Mouse (Mus musculus) spleen, postnatal 10 days (tissue): Measurements from ENCODE around the gene Samd15.

Experiments used
- DNase-seq, 2 experiments: peaks; one replicate each; pipeline ENCODE4 v3.0.0; 2021 to 2022; ENCODE audit warnings: low spot score in 2 of 2

Samd15 gene

GRCm38 (mm10) chr12:87230379-87230895, 30.9 kb downstream of the Samd15 start:
- DNase-seq, result no peak

GRCm38 (mm10) chr12:87236882-87237483, 37.5 kb downstream of the Samd15 start:
- no peak for DNase-seq

DNA sequence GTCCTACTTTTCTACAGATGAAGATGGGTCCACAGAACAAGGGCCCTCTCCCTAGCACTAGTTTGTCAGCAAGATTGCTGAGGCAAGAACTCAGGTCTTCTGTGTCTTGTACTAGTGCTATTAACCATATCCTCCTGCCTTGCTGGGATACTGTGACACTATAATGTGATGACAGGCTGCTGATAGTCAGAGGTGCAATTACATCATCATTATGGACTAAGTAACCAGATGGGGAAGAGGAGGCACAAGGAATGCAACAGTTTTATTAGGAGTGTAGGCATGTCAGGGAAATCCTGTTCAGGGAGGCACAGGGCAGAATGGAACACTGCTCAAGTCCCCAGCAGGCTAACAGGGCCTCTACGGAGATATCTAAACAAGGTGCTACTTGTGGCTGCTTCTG, 39.1 kb downstream of the Samd15 start, which contains the start of gene Noxred1:
TSS of gene Noxred1 (minus strand) at position 101 of the 400 bp plus-strand sequence.
- DNase-seq, result no peak

DNA sequence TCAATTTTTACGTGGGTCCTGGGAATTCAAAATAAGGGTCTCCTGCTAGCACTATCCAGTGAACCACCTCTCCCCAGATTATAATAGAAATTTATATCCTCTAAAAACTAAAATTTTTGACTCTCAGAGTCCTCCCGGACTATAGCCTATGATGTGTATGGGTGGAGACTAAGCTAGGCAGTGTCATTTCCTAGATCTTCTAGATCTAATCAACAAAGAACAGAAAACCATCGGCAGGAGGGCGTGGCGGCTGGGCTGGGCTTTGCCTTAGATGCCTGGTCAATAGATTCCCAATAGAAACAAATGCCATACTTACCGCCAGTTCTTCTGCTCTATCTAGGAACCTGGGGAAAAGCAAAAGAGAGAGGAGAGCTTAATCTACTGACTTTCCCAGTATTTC, 50.6 kb downstream of the Samd15 start:
- no peak for DNase-seq

GRCm38 (mm10) chr12:87253878-87254277, 54.4 kb downstream of the Samd15 start:
- no peak for DNase-seq

DNA sequence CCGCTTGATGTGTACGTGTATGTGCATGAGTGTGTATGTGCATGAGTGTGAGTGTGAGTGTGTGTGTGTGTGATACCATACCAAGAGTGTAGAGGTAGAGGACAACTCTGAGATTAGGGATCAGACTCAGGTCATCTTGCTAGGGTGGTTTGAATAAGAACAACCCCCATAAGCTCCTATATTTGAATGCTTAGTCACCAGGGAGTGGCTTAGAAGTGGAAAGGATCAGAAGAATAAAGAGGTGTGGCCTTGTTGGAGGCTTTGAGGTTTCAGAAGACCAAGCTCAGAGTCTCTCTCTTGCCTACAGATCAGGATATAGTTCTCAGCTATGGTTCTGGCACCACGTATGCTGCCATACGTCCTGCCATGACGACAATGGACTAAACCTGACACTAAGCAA, 57.1 kb downstream of the Samd15 start:
- no peak for DNase-seq

DNA sequence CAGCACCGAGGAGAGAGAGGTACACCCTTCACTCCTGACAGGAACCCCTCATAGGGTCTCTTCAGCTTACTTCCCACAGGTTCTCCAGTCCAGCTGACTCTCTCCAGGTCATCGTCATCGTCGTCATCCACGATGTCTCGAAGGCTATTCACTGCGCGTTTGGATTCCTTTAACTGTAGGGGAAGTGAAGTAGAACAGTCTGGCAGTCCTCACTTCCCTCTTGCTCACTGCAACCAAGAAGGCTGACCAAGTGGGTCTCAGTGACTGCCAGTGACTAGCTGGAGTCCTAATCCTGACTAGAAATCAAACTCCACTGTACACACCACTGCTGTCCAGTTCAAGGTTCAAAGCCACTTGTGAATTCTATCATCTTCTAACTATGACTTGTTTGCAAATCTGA, 61.0 kb downstream of the Samd15 start:
- DNase-seq, result no peak
